Mouse (Mus musculus) bone marrow, adult 2 months (tissue): ENCODE results near the gene Hmg20b.
A peak's percentile ranks its signal among the peaks of the same experiment; 100 is the strongest.

ENCODE experiments used
- CTCF ChIP-seq: fragments of 200-500 bp; IDR thresholded peaks from 2 replicates; pipeline ENCODE4 v1.5.1; 2011; ENCODE audit warnings: low read length, control low read depth; ENCODE audit not compliant: control insufficient read depth, insufficient read depth
- POLR2A ChIP-seq: fragments of 200-500 bp; IDR thresholded peaks from 2 replicates; pipeline ENCODE4 v1.6.1; 2011; ENCODE audit warnings: low read depth, mild to moderate bottlenecking, control low read depth, low read length, borderline replicate concordance; ENCODE audit not compliant: control insufficient read depth

- TF ChIP-seq CTCF (no peak), POLR2A (peak; percentile 50; the same call in 1 of the 2 replicates)
Observed at GRCm38 (mm10) chr10:81365672-81366476, 15.6 kb upstream of the Hmg20b start, which contains the start of gene 4930404N11Rik.
